Mouse (Mus musculus): ENCODE measurements around the gene Lekr1. TPM values are rescaled to one million over a fixed set of nuclear protein-coding genes. Genes with fewer than 3 reads are reported as not detected.

Gene Lekr1
- polyA plus RNA-seq, 1 experiment from 2014 or later: 6.4 TPM

DNA sequence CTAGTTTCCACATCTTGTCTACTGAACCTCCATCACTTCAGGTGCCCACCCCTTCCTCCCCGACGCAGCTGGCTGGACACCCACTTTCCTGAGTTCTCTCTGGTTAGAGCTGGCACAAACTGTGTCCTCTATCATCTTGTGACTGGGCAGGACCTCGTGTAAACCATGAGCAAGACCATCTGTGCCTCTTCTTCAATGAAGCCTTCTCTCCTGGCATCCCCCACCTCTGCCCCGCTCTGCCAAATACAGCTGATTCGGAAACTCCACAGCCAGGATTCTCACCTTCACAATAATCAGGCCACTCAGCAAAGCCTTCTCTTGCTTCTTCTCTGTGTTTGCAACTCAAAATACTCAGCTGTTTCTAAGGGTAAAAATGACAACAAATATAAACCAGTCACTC, 161.4 kb downstream of the Lekr1 start:
- Histone ChIP-seq H3K27ac (replicated peaks) (no peak overlapping the region), H3K9ac (no peak overlapping the region), H3K9me3 (no peaks in the 10 kb centered on the region), H3K4me3 (no peak overlapping the region), H3K36me3 (no peaks in the 10 kb centered on the region), H3K4me1 (replicated peaks) (peaks cover 14% of the 10 kb centered on the region), H3K4me2 (no peak overlapping the region), H3K27me3 (no peaks in the 10 kb centered on the region)
- ATAC-seq (ENCODE audit: low read depth): no peak
- 87% methylated on average over 5 of the region's 5 CpGs for WGBS

DNA sequence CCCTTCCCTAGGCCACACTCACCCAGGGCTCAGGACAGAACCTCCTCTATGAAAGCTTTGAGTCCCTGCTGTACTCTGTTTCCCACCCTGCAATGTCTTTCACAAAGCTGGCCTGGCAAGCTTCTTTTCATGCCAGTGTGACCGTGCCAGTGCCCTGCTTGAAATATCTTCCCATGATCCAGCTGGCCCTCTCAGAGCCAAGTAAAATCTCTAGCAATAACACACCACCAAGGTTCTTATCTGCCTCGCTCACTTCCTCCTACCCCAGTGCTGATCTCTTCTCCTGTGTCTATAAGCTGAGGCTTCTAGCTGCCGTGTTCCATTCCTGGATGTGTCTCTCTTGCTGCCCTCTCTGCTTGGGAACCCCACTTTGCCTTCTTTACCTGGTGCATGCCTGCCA, 162.0 kb downstream of the Lekr1 start:
- H3K9me3 ChIP-seq: no peaks in the 10 kb centered on the region
- H3K4me2 ChIP-seq: no peak overlapping the region
- no peak for ATAC-seq (ENCODE audit: low read depth)
- no peaks in the 10 kb centered on the region for H3K36me3 ChIP-seq
- 68% methylated on average over 3 of the region's 3 CpGs for WGBS
- H3K4me1 ChIP-seq (replicated peaks): peaks cover 14% of the 10 kb centered on the region
- H3K27ac ChIP-seq (replicated peaks): no peak overlapping the region
- no peaks in the 10 kb centered on the region for H3K27me3 ChIP-seq
- no peak overlapping the region for H3K9ac ChIP-seq
- H3K4me3 ChIP-seq: no peak overlapping the region

DNA sequence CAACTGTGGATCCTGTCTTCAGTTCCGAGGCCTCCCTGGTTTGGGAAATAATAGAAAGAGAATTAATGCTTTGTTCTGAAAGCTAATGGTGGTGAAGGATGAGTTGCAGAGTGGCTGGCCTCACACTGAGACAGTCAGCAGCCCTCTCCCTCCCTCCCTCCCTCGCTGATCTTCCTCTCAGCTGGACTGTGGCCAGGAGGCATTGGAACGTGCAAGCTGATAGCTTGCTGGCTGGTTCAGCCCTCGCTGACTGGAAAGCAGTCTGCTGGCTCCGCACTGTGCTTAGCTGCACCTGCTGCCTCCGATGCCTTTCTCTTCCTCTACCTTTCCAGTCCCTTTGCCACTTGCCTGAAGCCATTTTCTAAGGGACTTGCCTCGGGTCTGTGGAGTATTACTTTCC, 163.2 kb downstream of the Lekr1 start:
- Histone ChIP-seq H3K9ac (no peak overlapping the region), H3K36me3 (no peaks in the 10 kb centered on the region), H3K27me3 (no peaks in the 10 kb centered on the region), H3K4me1 (replicated peaks) (peaks cover 14% of the 10 kb centered on the region), H3K27ac (replicated peaks) (no peak overlapping the region), H3K4me2 (peak overlapping the region; percentile 23; the same call in 1 of the 2 replicates), H3K4me3 (no peak overlapping the region), H3K9me3 (no peaks in the 10 kb centered on the region)
- ATAC-seq (ENCODE audit: low read depth): peak; percentile 92
- WGBS: 16% methylated on average over 7 of the region's 7 CpGs

DNA sequence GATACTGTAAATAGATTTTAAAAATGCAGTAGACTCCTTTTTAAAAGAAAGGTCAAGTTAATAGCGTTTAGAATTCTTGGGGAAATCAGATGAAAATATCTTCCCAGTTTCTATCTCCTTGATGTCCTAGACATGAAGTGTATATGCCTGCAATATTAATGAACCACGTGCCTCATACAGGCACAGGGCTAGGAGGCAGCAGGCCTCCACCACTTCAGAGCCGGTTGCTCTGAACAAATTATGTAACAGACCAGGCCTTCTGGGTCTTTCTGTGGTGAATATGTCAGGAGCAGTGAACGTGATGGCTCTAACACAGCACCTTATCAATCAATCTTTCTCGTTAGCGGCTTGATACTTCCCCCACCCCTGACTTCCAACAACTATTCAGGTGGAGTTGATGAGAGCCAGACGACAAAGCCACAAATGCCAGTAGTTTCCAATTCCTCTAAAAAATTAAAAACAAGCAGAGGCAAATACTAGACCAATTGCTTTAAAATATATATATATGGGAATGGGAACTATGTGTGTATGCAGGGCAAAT, 164.0 kb downstream of the Lekr1 start:
- no peak for ATAC-seq (ENCODE audit: low read depth)
- Histone ChIP-seq H3K4me2 (no peak overlapping the region), H3K27ac (replicated peaks) (no peak overlapping the region), H3K9me3 (no peaks in the 10 kb centered on the region), H3K9ac (no peak overlapping the region), H3K4me3 (no peak overlapping the region), H3K27me3 (no peaks in the 10 kb centered on the region), H3K36me3 (no peaks in the 10 kb centered on the region), H3K4me1 (replicated peaks) (peaks cover 14% of the 10 kb centered on the region)
- 65% methylated on average over 7 of the region's 7 CpGs for WGBS

DNA sequence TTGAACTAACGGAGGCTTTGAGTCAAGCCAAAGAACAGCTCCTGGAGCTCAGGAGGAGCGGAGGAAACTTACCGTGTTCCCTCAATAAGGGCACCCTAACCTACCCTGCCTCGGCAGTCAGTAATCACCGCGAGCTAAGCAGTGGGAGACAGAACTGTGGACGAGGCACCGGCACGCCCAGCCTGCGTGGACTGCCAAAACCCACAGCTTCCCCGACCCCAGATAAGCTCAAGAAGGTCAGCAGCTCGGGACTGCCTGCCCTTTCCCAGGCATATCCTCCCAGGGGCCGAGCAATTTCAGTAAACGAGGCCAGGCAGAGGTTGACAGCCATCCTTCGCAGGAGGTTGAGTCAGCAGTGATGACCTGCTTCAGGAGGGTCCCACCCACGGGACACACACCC, 164.8 kb downstream of the Lekr1 start:
- H3K4me2 ChIP-seq: no peak overlapping the region
- ATAC-seq (ENCODE audit: low read depth): no peak
- WGBS: 52% methylated on average over 16 of the region's 16 CpGs

DNA sequence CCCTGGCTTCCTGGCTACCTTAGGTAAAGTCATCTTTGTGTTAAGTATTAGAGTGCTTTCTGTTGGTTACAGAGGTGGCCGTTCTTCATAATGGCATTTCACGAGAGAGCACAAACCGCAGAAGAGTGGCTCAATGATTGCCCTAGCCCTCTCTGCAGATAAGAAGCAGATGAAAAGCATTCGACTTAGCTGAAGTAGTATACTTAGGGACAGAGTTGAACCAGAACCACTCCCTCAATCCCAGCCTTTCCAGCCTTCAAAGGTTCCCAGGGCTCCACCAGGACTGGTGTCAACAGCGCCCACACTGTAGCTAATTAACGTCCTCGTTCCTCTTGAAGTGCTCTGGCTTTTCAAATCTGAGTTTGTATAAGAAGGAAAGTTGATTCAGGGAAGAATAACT, 166.4 kb downstream of the Lekr1 start:
- H3K27ac ChIP-seq (replicated peaks): no peak overlapping the region
- H3K9me3 ChIP-seq: no peaks in the 10 kb centered on the region
- 71% methylated on average over 7 of the region's 7 CpGs for WGBS
- H3K4me2 ChIP-seq: no peak overlapping the region
- peaks cover 14% of the 10 kb centered on the region for H3K4me1 ChIP-seq (replicated peaks)
- H3K27me3 ChIP-seq: no peaks in the 10 kb centered on the region
- H3K4me3 ChIP-seq: no peak overlapping the region
- H3K9ac ChIP-seq: no peak overlapping the region
- ATAC-seq (ENCODE audit: low read depth): no peak
- no peaks in the 10 kb centered on the region for H3K36me3 ChIP-seq

More for the DNA sequence above, 164.8 kb downstream of the Lekr1 start:
- Histone ChIP-seq H3K4me3 (no peak overlapping the region), H3K27me3 (no peaks in the 10 kb centered on the region), H3K9me3 (no peaks in the 10 kb centered on the region), H3K36me3 (no peaks in the 10 kb centered on the region), H3K27ac (replicated peaks) (no peak overlapping the region), H3K4me1 (replicated peaks) (peaks cover 14% of the 10 kb centered on the region), H3K9ac (no peak overlapping the region)

DNA sequence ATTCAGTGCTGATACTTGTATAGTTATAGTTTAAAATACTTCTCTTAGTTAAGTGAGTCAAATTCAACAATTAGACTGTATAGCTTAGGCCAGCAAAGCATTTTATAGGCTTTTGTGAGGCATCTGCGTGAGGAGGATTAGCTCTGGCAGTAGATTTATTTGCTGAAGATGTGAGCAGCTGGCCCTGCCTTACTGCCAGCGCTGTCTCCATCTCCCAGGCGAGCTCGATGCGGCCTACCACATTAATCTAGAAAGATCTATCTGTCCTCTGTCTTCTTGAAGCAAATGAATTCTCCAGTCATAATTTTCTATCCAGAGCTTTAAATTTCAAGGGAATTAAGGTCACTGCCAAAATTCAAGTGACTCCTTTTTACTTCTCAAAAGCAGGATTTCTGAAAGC, 170.4 kb downstream of the Lekr1 start:
- no peak overlapping the region for H3K27ac ChIP-seq (replicated peaks)
- no peaks in the 10 kb centered on the region for H3K27me3 ChIP-seq
- WGBS: 35% methylated on average over 5 of the region's 5 CpGs
- no peak overlapping the region for H3K9ac ChIP-seq
- H3K4me1 ChIP-seq (replicated peaks): no peaks in the 10 kb centered on the region
- H3K36me3 ChIP-seq: no peaks in the 10 kb centered on the region
- no peak overlapping the region for H3K4me2 ChIP-seq
- H3K9me3 ChIP-seq: no peaks in the 10 kb centered on the region
- no peak for ATAC-seq (ENCODE audit: low read depth)
- no peak overlapping the region for H3K4me3 ChIP-seq

DNA sequence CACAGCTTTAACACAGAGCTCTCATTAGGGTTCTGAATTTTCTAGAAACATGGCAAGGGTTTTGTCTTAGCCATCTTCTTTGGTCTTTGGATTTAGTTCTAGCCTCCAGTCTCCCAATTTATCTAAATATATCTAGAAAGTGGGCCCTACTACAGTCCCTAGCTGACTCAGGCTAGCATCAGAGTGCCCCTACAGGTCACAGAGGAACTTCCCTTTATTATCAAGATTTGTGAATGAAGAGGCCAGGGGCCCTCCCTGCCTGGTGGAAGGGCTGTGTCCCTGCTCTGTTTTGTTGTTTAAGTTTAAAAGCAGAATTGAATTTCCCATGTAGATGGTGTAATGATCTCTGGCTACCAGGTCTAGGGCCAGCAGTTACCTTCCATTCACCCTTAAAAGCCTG, 173.6 kb downstream of the Lekr1 start:
- no peak for ATAC-seq (ENCODE audit: low read depth)
- Histone ChIP-seq H3K4me3 (no peak overlapping the region), H3K27ac (replicated peaks) (no peak overlapping the region), H3K36me3 (no peaks in the 10 kb centered on the region), H3K27me3 (no peaks in the 10 kb centered on the region), H3K9ac (no peak overlapping the region), H3K9me3 (no peaks in the 10 kb centered on the region), H3K4me1 (replicated peaks) (no peaks in the 10 kb centered on the region), H3K4me2 (no peak overlapping the region)

DNA sequence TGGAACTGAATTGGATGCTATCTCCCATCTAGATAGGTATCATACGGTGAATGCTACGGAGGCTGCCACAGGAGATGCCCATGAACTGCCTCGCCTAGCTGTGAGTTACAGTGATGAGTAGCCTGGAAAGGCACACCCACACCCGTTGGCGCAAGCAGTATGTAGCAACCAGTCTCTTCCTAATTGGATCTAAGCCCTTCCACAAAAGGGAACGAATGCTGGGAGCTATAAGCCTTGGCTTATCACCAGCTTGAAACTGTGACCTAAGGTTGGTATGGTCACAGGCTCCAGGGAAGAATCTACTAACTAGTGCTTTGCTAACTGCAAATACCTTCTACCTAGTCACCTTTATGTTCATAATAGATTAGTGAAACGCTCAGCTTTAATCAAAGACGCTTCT, 175.1 kb downstream of the Lekr1 start:
- no peaks in the 10 kb centered on the region for H3K27me3 ChIP-seq
- H3K4me2 ChIP-seq: no peak overlapping the region
- ATAC-seq (ENCODE audit: low read depth): no peak
- no peaks in the 10 kb centered on the region for H3K9me3 ChIP-seq
- H3K36me3 ChIP-seq: no peaks in the 10 kb centered on the region
- no peak overlapping the region for H3K27ac ChIP-seq (replicated peaks)
- no peak overlapping the region for H3K4me3 ChIP-seq
- H3K4me1 ChIP-seq (replicated peaks): 0 out of 2 replicates have a peak, but pooled peaks cover 8% of the 10 kb centered on the region
- 89% methylated on average over 8 of the region's 8 CpGs for WGBS
- no peak overlapping the region for H3K9ac ChIP-seq

DNA sequence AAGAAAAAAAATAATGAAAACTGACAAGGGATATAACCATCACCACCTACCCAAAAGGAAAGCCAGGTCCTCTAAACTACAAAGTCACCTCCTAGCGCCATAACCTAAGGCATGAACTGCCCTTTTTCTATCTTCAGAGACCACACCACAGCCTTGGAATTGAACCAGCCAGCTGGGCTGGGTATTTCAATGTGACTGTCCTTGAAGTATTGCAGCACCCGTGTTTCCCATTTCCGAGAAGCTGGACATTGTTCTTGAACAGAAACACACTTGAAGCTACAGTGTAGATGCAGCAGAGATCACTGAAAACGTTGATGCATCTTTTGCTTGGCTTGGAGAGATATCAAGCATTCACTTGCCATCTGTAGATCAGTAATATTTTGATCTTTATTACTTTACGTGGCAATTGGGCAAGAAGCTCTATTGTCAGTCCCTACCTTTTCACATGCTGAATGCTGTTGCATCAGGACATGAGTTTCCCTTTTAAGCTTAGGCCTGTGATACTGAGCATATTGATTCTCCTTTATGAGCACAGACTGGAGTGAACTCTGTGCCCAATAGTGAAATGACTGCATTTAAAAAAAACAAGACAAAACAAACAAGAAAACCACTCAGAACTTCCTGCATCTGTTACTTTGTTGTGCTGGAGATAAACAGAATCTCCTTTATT, 176.6 kb downstream of the Lekr1 start:
- no peaks in the 10 kb centered on the region for H3K27me3 ChIP-seq
- no peak overlapping the region for H3K27ac ChIP-seq (replicated peaks)
- 0 out of 2 replicates have a peak, but pooled peaks cover 8% of the 10 kb centered on the region for H3K4me1 ChIP-seq (replicated peaks)
- WGBS: 86% methylated on average over 5 of the region's 5 CpGs
- no peaks in the 10 kb centered on the region for H3K9me3 ChIP-seq
- ATAC-seq (ENCODE audit: low read depth): no peak
- H3K9ac ChIP-seq: no peak overlapping the region
- H3K36me3 ChIP-seq: no peaks in the 10 kb centered on the region
- no peak overlapping the region for H3K4me2 ChIP-seq
- no peak overlapping the region for H3K4me3 ChIP-seq

DNA sequence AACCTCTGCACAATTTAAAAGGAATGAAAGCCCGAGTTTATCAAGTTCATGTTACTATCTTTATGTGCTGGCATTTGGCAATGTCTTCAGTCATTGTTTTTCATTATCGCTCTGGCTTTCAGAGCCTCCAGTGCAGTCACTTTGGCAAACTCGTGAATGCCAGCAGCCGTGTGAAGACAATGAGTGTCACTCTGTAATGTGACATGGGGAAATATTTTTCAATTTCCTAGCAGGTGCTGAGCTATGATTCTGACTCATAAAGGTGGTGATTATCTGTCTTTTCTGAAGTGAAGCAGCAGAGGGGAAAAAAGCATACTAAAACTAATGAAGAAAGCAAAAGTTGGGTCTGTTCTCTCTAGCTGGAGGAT, 177.1 kb downstream of the Lekr1 start:
- H3K36me3 ChIP-seq: no peaks in the 10 kb centered on the region
- H3K27me3 ChIP-seq: no peaks in the 10 kb centered on the region
- no peak overlapping the region for H3K27ac ChIP-seq (replicated peaks)
- H3K4me1 ChIP-seq (replicated peaks): 0 out of 2 replicates have a peak, but pooled peaks cover 8% of the 10 kb centered on the region
- WGBS: 66% methylated on average over 4 of the region's 4 CpGs
- no peaks in the 10 kb centered on the region for H3K9me3 ChIP-seq
- no peak overlapping the region for H3K4me3 ChIP-seq
- no peak overlapping the region for H3K9ac ChIP-seq
- no peak overlapping the region for H3K4me2 ChIP-seq
- ATAC-seq (ENCODE audit: low read depth): no peak

DNA sequence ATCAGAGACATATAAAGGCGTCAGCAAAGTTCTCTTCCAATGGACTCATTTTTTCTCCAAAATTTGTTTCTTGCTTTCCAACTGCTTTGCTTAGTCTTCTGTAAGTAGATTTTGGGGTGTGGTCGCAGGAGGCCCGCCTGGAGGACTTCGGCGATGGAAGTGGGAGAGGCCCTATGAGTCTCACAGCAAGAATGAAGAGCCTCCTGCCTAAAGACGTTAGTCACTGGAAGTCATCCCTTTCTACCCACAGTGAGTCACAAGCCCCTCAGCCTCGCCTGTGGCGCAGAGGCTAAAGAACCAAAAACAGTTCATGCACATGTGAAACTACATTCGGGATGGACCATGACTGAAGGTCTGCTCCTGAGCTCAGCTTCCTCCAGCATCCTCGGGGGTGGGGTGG, 178.3 kb downstream of the Lekr1 start:
- Histone ChIP-seq H3K36me3 (no peaks in the 10 kb centered on the region), H3K27me3 (no peaks in the 10 kb centered on the region), H3K4me3 (no peak overlapping the region), H3K9me3 (no peaks in the 10 kb centered on the region), H3K4me2 (no peak overlapping the region), H3K9ac (no peak overlapping the region), H3K4me1 (replicated peaks) (0 out of 2 replicates have a peak, but pooled peaks cover 8% of the 10 kb centered on the region), H3K27ac (replicated peaks) (no peak overlapping the region)
- WGBS: 86% methylated on average over 10 of the region's 10 CpGs
- ATAC-seq (ENCODE audit: low read depth): no peak
